Mouse (Mus musculus) heart, adult 2 months (tissue): ENCODE data around the gene Btbd11.

Experiments used
- CTCF ChIP-seq: fragments of 200-600 bp; IDR thresholded peaks from 2 replicates; pipeline ENCODE4 v1.8.1; 2022; ENCODE audit warnings: antibody characterized with exemption, mild to moderate bottlenecking, moderate library complexity
- POLR2A ChIP-seq: fragments of 200-500 bp; IDR thresholded peaks from 2 replicates; pipeline ENCODE4 v1.6.1; 2011; ENCODE audit warnings: mild to moderate bottlenecking, low read depth, low read length, control low read depth; ENCODE audit not compliant: insufficient read depth

GRCm38 (mm10) chr10:85366876-85367275 is 19.7 kb upstream of the Btbd11 start:
- TF ChIP-seq POLR2A (no peak), CTCF (no peak)
